ENCODE assay signal across 13 mouse cellular contexts in the genomic region with DNA sequence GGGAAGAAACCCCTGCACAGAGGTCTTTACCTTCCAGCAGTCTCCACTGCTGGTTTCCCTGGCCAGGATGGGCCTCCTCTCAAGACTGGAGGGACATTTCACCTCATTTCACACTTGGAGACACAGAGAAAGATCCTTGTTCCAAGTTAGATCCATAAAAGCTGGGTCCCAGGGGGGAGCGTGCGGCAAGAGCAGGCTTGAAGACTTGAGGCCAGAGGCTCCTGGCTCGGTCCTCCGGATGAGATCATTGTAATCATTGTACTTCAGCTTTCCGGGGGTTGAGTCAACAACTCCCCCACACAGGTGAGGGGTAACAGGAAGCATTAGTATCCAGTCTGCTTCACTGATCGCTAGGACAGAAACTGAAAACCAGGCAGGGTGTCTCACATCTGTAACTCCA. TPM values are rescaled to one million over a fixed set of nuclear protein-coding genes. Genes with fewer than 3 reads are reported as not detected.
A peak's percentile ranks its signal among the peaks of the same experiment; 100 is the strongest.
DNase-seq lines count a peak whose midpoint lies in the region; ATAC-seq and TF ChIP-seq lines count a peak whose summit lies in the region.
"Had no signal": no experiment of that assay in that cellular context is flagged by ENCODE, and none has a peak within 500 bp of the region (broad histone marks: within the 10 kb centered on the region; RNA-seq: fewer than 3 reads in every experiment).

No protein-coding gene starts in this region.

- no peak for ATAC-seq in kidney, embryonic 14.5 days (ENCODE audit: low FRiP score, low TSS enrichment)
- ATAC-seq in limb, embryonic 14.5 days (ENCODE audit: low FRiP score, low read depth): peak; percentile 8; the same call in 1 of the 2 replicates
- ATAC-seq in midbrain, embryonic 15.5 days (replicated peaks): no peak

- H3K4me3 ChIP-seq in kidney, adult 2 months (ENCODE audit: insufficient read depth, low read depth, low read length): no peak overlapping the region
- H3K4me3 ChIP-seq in kidney, embryonic 14.5 days (ENCODE audit: low read length): no peak overlapping the region
- H3K4me3 ChIP-seq in limb, embryonic 14.5 days (replicated peaks; ENCODE audit: low read length): no peak overlapping the region
- H3K4me3 ChIP-seq in midbrain, embryonic 15.5 days: no peak overlapping the region
- H3K4me3 ChIP-seq: embryonic facial prominence, embryonic 15.5 days; heart, embryonic 13.5 days had no signal

- no peak overlapping the region for H3K27ac ChIP-seq in kidney, adult 2 months (ENCODE audit: insufficient read depth, low read depth, low read length)
- H3K27ac ChIP-seq in kidney, embryonic 14.5 days (ENCODE audit: low read depth, low read length): no peak overlapping the region
- H3K27ac ChIP-seq in limb, embryonic 14.5 days (replicated peaks; ENCODE audit: low read depth, low read length): no peak overlapping the region
- no peak overlapping the region for H3K27ac ChIP-seq in midbrain, embryonic 15.5 days
- H3K27ac ChIP-seq: heart, embryonic 13.5 days; kidney, postnatal 0 days had no signal

- H3K9ac ChIP-seq in kidney, embryonic 14.5 days (ENCODE audit: low read depth, low read length): no peak overlapping the region
- no peak overlapping the region for H3K9ac ChIP-seq in limb, embryonic 14.5 days (ENCODE audit: low read depth, low read length, severe bottlenecking)
- no peak overlapping the region for H3K9ac ChIP-seq in midbrain, embryonic 15.5 days
- H3K9ac ChIP-seq: embryonic facial prominence, embryonic 15.5 days; heart, embryonic 13.5 days had no signal

- DNase-seq in kidney, adult 2 months: peak; percentile 67
- peak; percentile 31 for DNase-seq in MN1 (ENCODE audit: low spot score)
- peak; percentile 83 for DNase-seq in gastrocnemius, postnatal 14 days
- peak; percentile 70 for DNase-seq in limb, embryonic 14.5 days (ENCODE audit: low spot score)
- DNase-seq in spleen, postnatal 14 days (ENCODE audit: low spot score in 2 of 2): no peak
- DNase-seq in neural tube, embryonic 10.5 days (ENCODE audit: extremely low spot score, low spot score): no peak
- DNase-seq: cerebellum, adult 2 months had no signal

- no peak overlapping the region for H3K4me2 ChIP-seq in kidney, embryonic 14.5 days (replicated peaks; ENCODE audit: low read depth, low read length)
- H3K4me2 ChIP-seq in limb, embryonic 14.5 days (replicated peaks; ENCODE audit: low read depth, low read length, severe bottlenecking): no peak overlapping the region
- H3K4me2 ChIP-seq in midbrain, embryonic 15.5 days: no peak overlapping the region
- H3K4me2 ChIP-seq: embryonic facial prominence, embryonic 15.5 days; heart, embryonic 13.5 days had no signal

- no peaks in the 10 kb centered on the region for H3K9me3 ChIP-seq in kidney, embryonic 14.5 days (ENCODE audit: control insufficient read depth, low read length)
- no peaks in the 10 kb centered on the region for H3K9me3 ChIP-seq in limb, embryonic 14.5 days (ENCODE audit: control insufficient read depth, low read length)
- no peaks in the 10 kb centered on the region for H3K9me3 ChIP-seq in midbrain, embryonic 15.5 days
- H3K9me3 ChIP-seq: embryonic facial prominence, embryonic 15.5 days; heart, embryonic 13.5 days had no signal

- intact Hi-C loops in gastrocnemius, postnatal 14 days (cut with DNase I; ENCODE audit: low total_unique reads): no loop called here

- H3K4me1 ChIP-seq in kidney, adult 2 months (ENCODE audit: control insufficient read depth, insufficient read depth, low read length): no peaks in the 10 kb centered on the region
- no peaks in the 10 kb centered on the region for H3K4me1 ChIP-seq in kidney, embryonic 14.5 days (ENCODE audit: control insufficient read depth, insufficient read depth, low read length)
- H3K4me1 ChIP-seq in limb, embryonic 14.5 days (ENCODE audit: control insufficient read depth, insufficient read depth, low read length): peaks cover 21% of the 10 kb centered on the region
- peaks cover 3% of the 10 kb centered on the region; the same call in 1 of the 2 replicates for H3K4me1 ChIP-seq in midbrain, embryonic 15.5 days

- H3K27me3 ChIP-seq in kidney, adult 2 months (replicated peaks; ENCODE audit: control insufficient read depth, insufficient read depth, low read length): no peaks in the 10 kb centered on the region
- H3K27me3 ChIP-seq in kidney, embryonic 14.5 days (ENCODE audit: control insufficient read depth, insufficient read depth, low read length): no peaks in the 10 kb centered on the region
- H3K27me3 ChIP-seq in limb, embryonic 14.5 days (ENCODE audit: control insufficient read depth, insufficient read depth, low read length): no peaks in the 10 kb centered on the region
- no peaks in the 10 kb centered on the region for H3K27me3 ChIP-seq in midbrain, embryonic 15.5 days (replicated peaks)
- H3K27me3 ChIP-seq: CH12.LX; embryonic facial prominence, embryonic 15.5 days; heart, embryonic 13.5 days had no signal

- 49% methylated on average over 6 of the region's 6 CpGs for WGBS in kidney, adult 2 months
- 26% methylated on average over 6 of the region's 6 CpGs for WGBS in kidney, embryonic 14.5 days
- WGBS in limb, embryonic 14.5 days: 53% methylated on average over 6 of the region's 6 CpGs
- WGBS in midbrain, embryonic 15.5 days: 75% methylated on average over 6 of the region's 6 CpGs

- H3K36me3 ChIP-seq in kidney, adult 2 months (ENCODE audit: control insufficient read depth, insufficient read depth, low read length): no peaks in the 10 kb centered on the region
- H3K36me3 ChIP-seq in kidney, embryonic 14.5 days (ENCODE audit: control insufficient read depth, insufficient read depth, low read length): no peaks in the 10 kb centered on the region
- H3K36me3 ChIP-seq in limb, embryonic 14.5 days (ENCODE audit: control insufficient read depth, insufficient read depth, low read length): no peaks in the 10 kb centered on the region
- H3K36me3 ChIP-seq in midbrain, embryonic 15.5 days (replicated peaks): no peaks in the 10 kb centered on the region
- H3K36me3 ChIP-seq: embryonic facial prominence, embryonic 15.5 days; heart, embryonic 13.5 days had no signal

- no peak for TF ChIP-seq POLR2A in kidney, adult 2 months (IDR thresholded peaks at IDR 0.05; ENCODE audit: low read depth, low read length)
- TF ChIP-seq POLR2A in limb, embryonic 14.5 days (IDR thresholded peaks at IDR 0.05; ENCODE audit: borderline replicate concordance, extremely low read depth, insufficient read depth, insufficient read length): no peak

- TF ChIP-seq CTCF in kidney, adult 2 months (conservative IDR thresholded peaks at IDR 0.05; ENCODE audit: insufficient read depth, insufficient read length, low read depth, low read length): no peak

RNA-seq across cellular contexts. Expression of a gene that starts 30.2 kb away (rescaled TPM):
- 8.1 and 9.4 TPM in 2 replicates for polyA plus RNA-seq in kidney, adult 2 months (2012; rRNA removed)
- polyA plus RNA-seq in kidney, embryonic 14.5 days (2014; fragmentation: Nextera tagmentation; extraction: Ambion mirVana): 8.0 and 10.4 TPM in 2 replicates
- 10 to 100 TPM; 17.0 to 35.4 TPM for total RNA-seq in gastrocnemius, postnatal 14 days (2021)
- 18.0 and 23.3 TPM in 2 replicates for polyA plus RNA-seq in limb, embryonic 14.5 days (2012; rRNA removed)
- 10.0 and 11.7 TPM in 2 replicates for polyA plus RNA-seq in limb, embryonic 14.5 days (2014; fragmentation: Nextera tagmentation; extraction: Ambion mirVana)
- 30.9 and 31.7 TPM in 2 replicates for polyA plus RNA-seq in midbrain, embryonic 15.5 days (2015; fragmentation: Nextera tagmentation; extraction: Ambion mirVana)

Comparison
In these comparisons a context has a peak if more than half of its experiments do, and no peak if none do; other contexts are left out.
1. DNase-seq: peak in kidney, adult 2 months (single experiment), MN1 (single experiment), gastrocnemius, postnatal 14 days (single experiment) and limb, embryonic 14.5 days (single experiment); none in spleen, postnatal 14 days (0 of 2) and neural tube, embryonic 10.5 days (single experiment).